Mouse (Mus musculus) left cerebral cortex, postnatal 10 days (tissue): ENCODE data around the gene Styxl1. TPM values are rescaled to one million over a fixed set of nuclear protein-coding genes. Genes with fewer than 3 reads are reported as not detected.

Source experiments
- DNase-seq, 2 experiments: peaks; one replicate each; pipeline ENCODE4 v3.0.0; 2021 to 2022; ENCODE audit warnings: low spot score in 2 of 2, mixed read lengths in 1 of 2; ENCODE audit errors: extremely low spot score in 1 of 2
- intact Hi-C: fragments of 180-260 bp; cut with DNase I; formaldehyde crosslinking; loops from one replicate; pipeline ENCODE4 v1.15.1; 2025
- total RNA-seq, 2 experiments: library from RNA; stranded (reverse); gene quantifications; 2 replicates each; pipeline ENCODE4 v1.2.3; 2021

The Styxl1 gene
- total RNA-seq, 2 experiments from 2014 or later = not detected

DNA sequence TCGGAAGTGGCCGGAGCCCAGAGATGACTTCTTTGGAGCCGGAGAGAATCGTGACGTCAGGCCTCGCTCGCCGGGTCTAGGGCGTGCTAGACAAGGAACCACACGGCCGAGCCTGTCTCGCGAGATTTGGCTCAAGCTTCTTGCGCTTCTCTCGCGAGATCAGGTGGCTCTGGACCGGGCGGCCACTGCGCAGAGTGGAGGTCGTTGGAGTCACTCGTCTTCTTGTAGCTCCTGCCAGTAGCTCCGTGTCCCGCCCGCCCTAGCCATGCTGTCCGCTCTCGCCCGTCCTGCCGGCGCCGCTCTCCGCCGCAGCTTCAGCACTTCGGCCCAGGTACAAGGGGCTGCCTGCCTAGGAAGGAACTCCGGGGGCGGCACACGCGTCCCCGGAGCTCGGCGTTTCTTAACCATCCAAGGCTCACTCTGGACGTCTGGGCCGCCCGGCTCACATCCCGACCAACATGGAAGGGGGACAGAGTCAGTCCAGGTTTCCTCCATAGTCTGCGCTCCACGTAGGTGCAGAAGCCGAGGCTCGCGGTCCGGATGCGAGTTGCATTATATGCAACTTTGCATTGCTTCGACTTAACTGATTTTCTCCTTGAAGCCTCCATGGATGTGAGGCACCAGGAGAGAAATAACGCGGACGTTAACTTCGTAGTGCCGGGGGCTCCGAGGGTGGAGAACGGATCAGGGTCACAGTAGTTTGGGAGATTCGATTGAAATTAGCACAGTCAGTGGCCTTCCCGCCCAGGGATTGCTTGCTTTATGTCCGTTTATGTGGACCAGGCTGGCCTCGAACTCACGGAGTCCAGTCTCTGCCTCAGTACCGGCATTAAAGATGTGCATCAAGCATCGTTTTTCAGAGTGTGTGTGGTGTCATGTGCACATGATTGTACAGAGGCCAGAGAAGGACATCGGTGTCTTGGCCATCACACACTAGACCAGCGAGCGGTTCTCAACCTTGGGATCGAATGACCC lies 573 bp upstream of the Styxl1 start, which contains the start of gene Mdh2:
TSS of gene Mdh2 (plus strand) at position 10 of the 975 bp plus-strand sequence.
- peak; percentile 100 for DNase-seq

DNA sequence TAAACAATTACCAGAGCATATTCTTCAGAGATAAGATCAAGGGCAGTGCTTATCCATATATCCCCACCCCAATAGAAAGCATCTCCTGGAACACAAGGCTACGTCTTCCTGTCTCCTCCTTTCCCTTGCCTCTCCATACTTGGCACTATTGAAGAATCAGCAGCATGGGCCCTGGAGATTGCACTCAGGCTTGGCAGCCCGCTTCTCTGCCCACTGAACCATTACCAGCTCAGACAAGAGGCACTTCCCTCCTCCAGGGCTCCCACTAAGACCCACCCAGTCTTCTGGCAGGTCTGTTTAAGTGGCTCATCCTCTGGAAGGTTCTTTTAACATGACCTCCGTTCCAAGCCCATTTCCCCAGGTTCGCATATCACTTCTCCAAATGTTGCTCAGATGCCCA lies 1.6 kb downstream of the Styxl1 start:
- intact Hi-C loops = no loop called here
- DNase-seq = no peak

More for the DNA sequence above, 573 bp upstream of the Styxl1 start, which contains the start of gene Mdh2:
- intact Hi-C loops = no loop called here

GRCm38 (mm10) chr5:135772519-135772918 lies 5.7 kb downstream of the Styxl1 start:
- intact Hi-C loops = no loop called here
- DNase-seq = no peak

- no peak for DNase-seq
- intact Hi-C loops = loop anchor here (5.0 kb wide), 4 partner anchors 133 to 363 kb away; partner anchors contain the start of gene Rhbdd2
These were observed 13.2 kb downstream of the Styxl1 start for GRCm38 (mm10) chr5:135764971-135765370.

- DNase-seq = peak; percentile 67
- intact Hi-C loops = loop anchor here (5.0 kb wide), 4 partner anchors 131 to 361 kb away; partner anchors contain the start of gene Rhbdd2
These were observed 14.7 kb downstream of the Styxl1 start for GRCm38 (mm10) chr5:135763526-135763925.

GRCm38 (mm10) chr5:135761881-135762280 lies 16.3 kb downstream of the Styxl1 start:
- DNase-seq = no peak
- intact Hi-C loops = loop anchor here (5.0 kb wide), 4 partner anchors 130 to 360 kb away; partner anchors contain the start of gene Rhbdd2

- intact Hi-C loops = no loop called here
These were observed 26.6 kb downstream of the Styxl1 start for GRCm38 (mm10) chr5:135751595-135751994.

GRCm38 (mm10) chr5:135751041-135751440 lies 27.1 kb downstream of the Styxl1 start:
- no peak for DNase-seq
- intact Hi-C loops = no loop called here

More at GRCm38 (mm10) chr5:135751595-135751994, 26.6 kb downstream of the Styxl1 start:
- no peak for DNase-seq

DNA sequence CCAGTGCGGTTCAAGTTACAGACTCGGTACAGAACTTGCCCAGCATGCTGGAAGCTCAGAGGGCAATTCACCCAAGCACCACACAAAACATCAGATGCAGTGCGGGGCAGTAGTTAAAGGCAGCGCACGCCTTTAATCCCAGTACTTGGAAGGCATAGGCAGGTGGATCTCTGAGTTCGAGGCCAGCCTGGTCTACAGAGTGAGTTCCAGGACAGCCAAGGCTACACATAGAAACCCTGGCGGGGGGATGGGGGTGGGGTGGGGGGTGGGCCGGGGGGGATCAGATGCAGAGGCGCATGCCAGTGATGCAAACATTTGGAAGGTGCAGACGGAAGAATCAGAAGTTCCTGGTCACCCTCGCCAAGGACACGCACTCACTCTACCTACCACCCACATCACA lies 33.4 kb downstream of the Styxl1 start:
- no peak for DNase-seq
- intact Hi-C loops = no loop called here

GRCm38 (mm10) chr5:135743741-135744609 lies 34.2 kb downstream of the Styxl1 start, which contains the start of gene Tmem120a:
Gene Tmem120a, minus strand, starts transcription at chr5:135744448.
- intact Hi-C loops = no loop called here
- peak; percentile 88 to 97 for DNase-seq

DNA sequence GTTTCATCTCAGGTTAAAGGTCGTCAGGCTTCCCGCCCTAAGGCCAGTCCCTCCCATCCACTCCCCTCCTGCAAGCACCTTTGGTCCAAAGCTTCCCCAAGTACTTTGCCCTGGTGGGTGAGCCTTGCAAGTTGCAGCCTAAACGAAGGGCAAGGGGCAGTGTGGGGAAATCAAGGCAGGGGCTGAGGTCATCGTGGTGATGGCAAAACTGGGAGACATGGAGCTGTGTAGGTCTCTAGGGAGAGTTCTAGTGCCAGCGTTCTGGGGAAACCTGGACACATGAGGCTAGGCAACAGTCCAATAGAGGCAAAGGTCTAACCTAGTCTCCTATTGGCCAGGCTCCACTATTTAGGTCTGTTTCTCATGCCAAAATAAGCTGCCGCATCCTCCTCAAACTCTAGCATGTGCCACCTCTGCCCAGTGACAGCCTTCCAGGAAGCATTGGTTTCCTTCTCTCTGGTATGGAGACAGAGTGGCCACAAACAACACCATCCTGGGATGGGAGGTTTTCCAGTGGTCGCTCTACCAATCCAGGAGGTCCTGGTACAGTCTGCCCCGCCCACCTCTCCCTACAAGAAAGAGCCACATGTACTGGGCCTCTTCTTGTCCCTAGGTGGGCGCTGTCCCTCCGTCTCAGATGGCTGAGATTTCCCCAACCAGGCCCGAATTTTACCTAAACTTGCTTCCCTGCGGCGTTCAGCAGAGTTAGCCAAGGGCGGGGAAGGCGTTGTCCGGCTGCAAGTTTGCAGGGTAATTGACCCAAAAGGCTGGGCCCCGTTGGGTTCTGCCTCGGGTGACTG lies 35.0 kb downstream of the Styxl1 start:
- DNase-seq = peak in 1 of 2 experiments; percentile 67
- intact Hi-C loops = no loop called here

DNA sequence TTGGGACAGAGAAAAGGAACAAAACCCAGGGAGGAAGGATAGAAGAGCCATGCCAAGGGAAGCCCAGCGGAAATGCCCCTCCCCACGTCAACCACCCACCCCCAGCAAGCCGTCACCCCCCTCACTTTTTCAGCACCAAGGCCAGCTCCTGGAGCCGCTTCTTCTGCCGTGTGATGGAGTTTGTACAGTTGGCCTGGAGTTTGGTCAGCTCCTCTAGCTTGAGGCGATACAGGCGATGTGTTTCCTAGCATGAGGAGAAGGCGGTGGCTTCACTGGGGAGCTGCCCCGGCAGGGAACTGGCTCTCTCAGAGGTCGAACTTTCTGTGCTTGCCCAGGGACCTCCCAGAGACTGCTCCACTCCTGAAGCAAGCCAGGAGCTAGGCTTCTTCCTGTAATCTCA lies 36.0 kb downstream of the Styxl1 start:
- DNase-seq = no peak
- intact Hi-C loops = no loop called here

- DNase-seq = no peak
- intact Hi-C loops = no loop called here
These were observed 39.9 kb downstream of the Styxl1 start for GRCm38 (mm10) chr5:135738266-135738665.

DNA sequence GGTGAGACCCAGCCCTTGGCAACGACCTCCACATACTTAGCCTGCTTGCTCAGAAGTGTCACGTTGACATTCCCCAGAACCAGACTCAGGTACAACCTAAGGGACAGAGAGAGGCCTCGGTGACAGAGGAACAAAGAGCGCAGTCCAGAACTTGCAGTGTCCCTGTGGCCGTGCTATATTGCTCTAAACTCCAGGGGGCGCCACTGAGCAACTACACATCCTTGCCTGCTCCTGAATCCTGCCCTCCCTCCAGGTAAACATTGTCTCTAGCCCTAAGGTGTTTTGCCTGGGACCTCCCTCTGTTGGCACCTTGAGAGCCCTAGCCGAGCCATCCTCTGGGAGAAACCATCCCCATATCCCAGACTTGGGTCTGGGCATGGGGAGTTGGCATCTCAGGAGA lies 41.0 kb downstream of the Styxl1 start:
- no peak for DNase-seq
- intact Hi-C loops = no loop called here

- intact Hi-C loops = no loop called here
These were observed 41.6 kb downstream of the Styxl1 start for GRCm38 (mm10) chr5:135736544-135736943.

GRCm38 (mm10) chr5:135735741-135736140 lies 42.4 kb downstream of the Styxl1 start:
- DNase-seq = no peak
- intact Hi-C loops = no loop called here

More at GRCm38 (mm10) chr5:135736544-135736943, 41.6 kb downstream of the Styxl1 start:
- no peak for DNase-seq

- intact Hi-C loops = no loop called here
- no peak for DNase-seq
These were observed 44.0 kb downstream of the Styxl1 start for GRCm38 (mm10) chr5:135734057-135734680.

DNA sequence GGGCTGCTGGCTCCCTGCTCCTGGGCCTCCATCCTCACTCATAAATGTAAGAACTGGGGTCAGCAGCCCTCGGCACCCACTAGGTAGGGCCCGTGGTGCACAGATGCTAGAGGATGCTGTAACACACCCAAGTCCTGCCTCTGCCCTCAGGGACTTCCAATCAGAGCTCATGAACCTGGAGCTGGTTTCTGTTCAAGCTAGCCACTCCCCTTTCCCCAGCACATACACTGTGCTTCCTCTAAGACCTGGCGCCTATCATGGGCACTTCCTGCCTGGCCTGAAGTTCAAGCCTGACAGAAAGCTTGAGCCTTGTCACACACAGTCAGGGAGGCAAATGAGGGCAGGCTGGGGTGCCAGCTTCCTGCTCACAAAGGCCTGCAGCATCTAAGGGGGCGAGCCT lies 45.1 kb downstream of the Styxl1 start:
- intact Hi-C loops = no loop called here
- DNase-seq = no peak
